Mouse (Mus musculus) telencephalon, adult 2 months (tissue): ENCODE measurements around the gene Usp20.

ENCODE experiments used
- DNase-seq: peaks from one replicate; pipeline ENCODE4 v3.0.0-alpha.2; 2011; ENCODE audit warnings: low read depth, low spot score

Usp20 gene

GRCm38 (mm10) chr2:31040043-31040442, 58.0 kb downstream of the Usp20 start:
- DNase-seq, result no peak

GRCm38 (mm10) chr2:31040487-31040886, 58.4 kb downstream of the Usp20 start:
- DNase-seq, result no peak

GRCm38 (mm10) chr2:31041386-31041785, 59.3 kb downstream of the Usp20 start:
- DNase-seq, result no peak

GRCm38 (mm10) chr2:31042881-31043280, 60.8 kb downstream of the Usp20 start:
- DNase-seq, result no peak

- no peak for DNase-seq
These were observed 61.8 kb downstream of the Usp20 start for GRCm38 (mm10) chr2:31043856-31044255.

- no peak for DNase-seq
These were observed 66.0 kb downstream of the Usp20 start for GRCm38 (mm10) chr2:31048037-31048436.

- no peak for DNase-seq
These were observed 70.4 kb downstream of the Usp20 start for GRCm38 (mm10) chr2:31052441-31052840.

GRCm38 (mm10) chr2:31053426-31053825, 71.3 kb downstream of the Usp20 start:
- DNase-seq, result no peak

- no peak for DNase-seq
These were observed 71.8 kb downstream of the Usp20 start for GRCm38 (mm10) chr2:31053851-31054340.

- no peak for DNase-seq
These were observed 74.0 kb downstream of the Usp20 start for GRCm38 (mm10) chr2:31056070-31056469.

GRCm38 (mm10) chr2:31057549-31058177, 75.6 kb downstream of the Usp20 start:
- peak; percentile 63 for DNase-seq

- no peak for DNase-seq
These were observed 76.4 kb downstream of the Usp20 start for GRCm38 (mm10) chr2:31058443-31058842.

GRCm38 (mm10) chr2:31060271-31060670, 78.2 kb downstream of the Usp20 start:
- DNase-seq, result no peak

- no peak for DNase-seq
These were observed 79.0 kb downstream of the Usp20 start for GRCm38 (mm10) chr2:31060787-31061730.

- no peak for DNase-seq
These were observed 80.0 kb downstream of the Usp20 start for GRCm38 (mm10) chr2:31061868-31062628.

GRCm38 (mm10) chr2:31066019-31066789, 84.1 kb downstream of the Usp20 start:
- no peak for DNase-seq

- DNase-seq, result no peak
These were observed 85.0 kb downstream of the Usp20 start for GRCm38 (mm10) chr2:31067059-31067595.

- DNase-seq, result no peak
These were observed 85.7 kb downstream of the Usp20 start for GRCm38 (mm10) chr2:31067696-31068245.

GRCm38 (mm10) chr2:31068246-31069113, 86.4 kb downstream of the Usp20 start:
- peak; percentile 59 for DNase-seq

- no peak for DNase-seq
These were observed 87.0 kb downstream of the Usp20 start for GRCm38 (mm10) chr2:31069114-31069445.
